Mouse (Mus musculus) retina, adult 2 months (tissue): ENCODE results near the gene Usp4.

Experiments
- DNase-seq: peaks from one replicate; pipeline ENCODE4 v3.0.0-alpha.2; 2012; ENCODE audit warnings: low read depth, low spot score

Gene Usp4

DNA sequence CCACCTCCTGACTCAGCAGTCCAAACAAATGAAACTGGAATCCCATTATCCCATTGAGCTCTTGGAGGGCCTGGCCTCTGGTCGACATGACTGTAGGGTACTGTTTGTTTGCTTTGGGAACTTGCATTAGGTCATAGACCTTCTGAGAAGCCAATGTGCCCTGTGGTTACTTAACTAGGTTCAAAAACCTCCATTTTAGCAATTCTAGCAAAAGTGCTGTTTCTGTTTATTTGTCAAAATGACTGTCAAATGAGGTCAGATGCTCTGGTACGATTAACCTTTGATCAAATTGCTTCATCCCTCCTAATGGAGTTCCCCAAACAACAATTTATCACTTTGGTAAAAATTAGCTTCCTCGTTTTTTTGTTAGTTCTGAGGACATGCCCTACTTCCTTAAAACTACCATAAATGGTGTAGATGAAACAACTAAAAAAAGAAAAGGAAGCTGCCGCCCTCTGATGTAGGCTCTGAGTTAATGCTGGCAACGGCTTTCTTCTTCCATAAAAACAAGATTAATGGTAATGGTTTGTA lies 5.3 kb upstream of the Usp4 start:
- DNase-seq: no peak

- DNase-seq: no peak
Measured at GRCm38 (mm10) chr9:108343331-108343730, 4.3 kb upstream of the Usp4 start.

DNA sequence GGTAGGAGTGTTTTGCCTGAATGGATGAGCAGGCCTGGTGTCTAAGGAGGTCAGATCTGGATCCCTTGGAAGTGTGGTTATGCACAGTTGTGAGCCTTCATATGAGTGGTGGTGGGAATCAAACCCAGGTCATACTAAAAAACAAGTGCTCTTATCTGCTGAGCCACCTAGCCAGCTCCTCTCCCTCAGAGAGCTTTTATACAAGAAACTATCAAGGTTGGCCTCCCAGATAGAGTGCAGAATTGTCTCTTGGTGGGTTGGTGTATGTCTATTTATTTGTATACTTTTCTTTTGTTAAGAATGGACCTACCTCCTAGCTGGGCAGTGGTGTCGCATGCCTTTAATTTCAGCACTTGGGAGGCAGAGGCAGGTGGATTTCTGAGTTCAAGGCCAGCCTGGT lies 3.8 kb upstream of the Usp4 start:
- no peak for DNase-seq

DNA sequence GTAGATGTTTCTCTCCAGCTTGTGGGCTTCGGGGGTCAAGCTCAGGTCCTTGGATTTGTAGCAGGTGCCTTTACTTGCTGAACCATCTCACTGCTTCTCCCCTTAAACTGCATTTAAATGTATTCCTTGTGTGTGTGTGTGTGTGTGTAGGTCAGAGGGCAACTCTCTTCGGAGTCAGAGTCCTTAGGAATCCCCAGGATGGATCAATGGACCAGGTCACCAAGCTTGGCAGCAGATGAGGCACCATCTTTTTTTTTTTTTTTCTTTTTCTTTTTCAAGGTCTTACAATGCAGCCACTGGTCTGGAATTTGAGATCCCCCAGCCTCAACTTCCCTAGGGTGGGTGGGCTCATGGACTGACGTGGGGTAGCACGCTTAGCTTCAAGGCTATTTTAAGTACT lies 3.2 kb upstream of the Usp4 start:
- DNase-seq: no peak

DNA sequence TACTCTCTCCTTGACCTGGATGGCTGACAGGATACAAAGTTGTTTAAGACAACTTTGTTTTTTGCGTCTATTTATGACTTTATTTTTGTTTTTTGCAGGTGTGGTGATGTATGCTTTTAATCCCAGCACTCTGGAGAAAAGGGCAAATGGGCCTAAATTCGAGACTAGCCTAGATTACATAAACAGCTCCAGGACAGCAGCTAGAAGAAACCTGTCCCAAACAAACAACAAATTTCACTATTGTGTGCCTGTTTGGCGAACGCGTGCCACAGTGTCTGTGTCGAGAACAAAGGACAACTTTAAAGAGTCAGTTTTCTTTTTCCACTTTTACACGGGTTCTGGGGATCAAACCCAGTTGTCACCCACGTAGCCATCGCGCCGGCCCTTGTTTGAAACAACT lies 629 bp upstream of the Usp4 start:
- DNase-seq: no peak

- no peak for DNase-seq
Measured at GRCm38 (mm10) chr9:108348290-108348680, 632 bp downstream of the Usp4 start.

GRCm38 (mm10) chr9:108349727-108350126 lies 2.1 kb downstream of the Usp4 start:
- DNase-seq: no peak

GRCm38 (mm10) chr9:108378234-108378633 lies 30.6 kb downstream of the Usp4 start:
- no peak for DNase-seq

GRCm38 (mm10) chr9:108378736-108379135 lies 31.1 kb downstream of the Usp4 start:
- DNase-seq: no peak

DNA sequence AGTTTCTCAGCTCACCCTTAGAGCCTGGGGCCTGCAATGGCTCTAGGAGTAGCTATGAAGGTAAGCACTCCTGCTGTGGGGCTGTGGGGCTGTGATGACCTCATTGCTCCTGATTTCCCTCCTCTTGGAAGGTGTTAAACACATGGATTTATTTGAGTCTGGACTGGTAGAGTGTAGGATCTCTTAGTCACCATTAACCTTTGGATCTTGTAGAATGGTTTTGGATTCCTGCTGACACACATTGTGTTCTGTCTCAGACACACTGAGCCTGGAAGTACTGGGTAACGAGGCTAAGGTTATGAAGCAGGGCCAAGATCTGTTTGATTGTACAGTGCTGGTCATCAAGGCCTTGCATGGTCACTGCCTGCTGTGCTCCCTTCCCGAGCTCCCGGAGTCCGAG lies 31.6 kb downstream of the Usp4 start:
- DNase-seq: no peak

DNA sequence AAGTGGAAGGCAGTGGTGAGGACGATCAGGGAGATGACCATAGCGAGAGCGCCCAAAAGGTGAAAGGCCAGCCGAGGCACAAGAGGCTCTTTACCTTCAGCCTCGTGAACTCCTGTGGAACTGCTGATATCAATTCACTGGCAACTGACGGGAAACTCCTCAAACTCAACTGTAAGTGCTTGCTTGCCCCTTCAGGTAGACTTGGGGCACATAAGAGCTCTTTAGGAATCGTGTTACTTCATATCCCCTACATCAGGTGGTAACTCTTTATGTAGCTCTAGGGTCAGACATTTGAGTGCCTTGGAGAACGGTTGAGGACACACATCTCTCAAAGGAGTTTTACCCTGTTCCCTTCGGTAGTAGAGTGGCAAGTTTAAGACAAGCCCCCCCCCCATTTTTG lies 33.7 kb downstream of the Usp4 start:
- no peak for DNase-seq

- no peak for DNase-seq
Measured at GRCm38 (mm10) chr9:108385006-108385405, 37.4 kb downstream of the Usp4 start.

- DNase-seq: no peak
Measured at GRCm38 (mm10) chr9:108386816-108387215, 39.2 kb downstream of the Usp4 start.

DNA sequence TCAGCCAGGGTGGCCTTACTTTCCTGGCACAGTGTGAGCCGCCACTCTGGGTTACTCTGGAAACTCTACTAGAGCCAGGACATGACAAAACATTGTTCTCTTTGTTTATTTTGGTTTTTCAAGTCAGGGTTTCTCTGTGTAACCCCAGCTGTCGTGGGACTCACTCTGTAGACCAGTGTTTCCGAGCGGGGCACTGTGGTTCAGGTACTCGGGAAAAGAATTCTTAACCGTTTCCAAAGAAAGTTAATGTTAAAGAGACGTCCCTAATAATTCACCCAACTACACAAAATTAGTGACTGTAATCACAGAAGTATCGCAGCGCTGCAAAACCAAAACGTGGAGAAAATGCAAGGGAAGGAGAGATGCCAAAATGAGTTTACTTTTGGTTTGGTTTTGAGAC lies 40.9 kb downstream of the Usp4 start:
- no peak for DNase-seq

GRCm38 (mm10) chr9:108389220-108389619 lies 41.6 kb downstream of the Usp4 start:
- DNase-seq: no peak

DNA sequence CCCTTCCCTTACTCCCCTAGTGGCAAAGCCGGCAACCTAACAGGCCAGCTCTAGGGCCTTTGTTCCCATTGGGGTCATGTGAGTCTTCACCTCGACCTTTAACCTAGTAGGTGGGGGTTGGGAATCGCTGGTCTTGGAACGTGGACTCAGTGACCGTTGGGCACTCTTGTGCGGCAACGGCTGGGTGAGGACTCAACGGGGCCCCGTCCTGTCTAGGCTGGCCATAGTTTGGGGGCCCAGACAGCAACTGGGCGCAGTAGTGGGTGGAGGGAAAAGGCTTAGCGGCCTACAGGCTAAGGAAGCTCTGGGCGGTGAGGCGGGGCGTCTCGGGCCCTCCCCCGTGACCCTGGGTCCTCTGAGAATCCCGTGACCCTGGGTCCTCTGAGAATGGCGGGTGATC lies 45.0 kb downstream of the Usp4 start, which contains the start of gene 1700102P08Rik:
TSS of gene 1700102P08Rik (plus strand) at position 130 of the 400 bp plus-strand sequence.
- DNase-seq: no peak

DNA sequence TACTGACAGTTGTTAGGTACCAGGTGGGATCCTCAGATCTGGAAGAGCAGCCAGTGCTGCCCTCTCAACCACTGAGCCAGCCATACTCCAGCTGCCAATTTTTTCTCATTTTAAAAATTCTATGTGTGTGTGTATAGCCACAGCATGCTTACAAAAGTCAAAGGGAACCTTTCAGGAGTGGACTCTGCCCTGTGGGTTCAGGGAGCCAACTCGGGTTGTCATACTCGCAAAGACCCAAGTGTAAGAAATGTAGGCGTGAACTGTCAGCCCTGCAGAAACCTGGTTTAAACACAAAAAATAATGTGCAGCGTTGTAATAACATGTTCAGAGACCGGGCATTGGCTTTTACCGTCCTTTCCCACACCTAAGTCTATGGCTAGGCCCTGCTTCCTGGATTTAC lies 46.5 kb downstream of the Usp4 start:
- no peak for DNase-seq

GRCm38 (mm10) chr9:108395427-108395826 lies 47.8 kb downstream of the Usp4 start:
- no peak for DNase-seq

DNA sequence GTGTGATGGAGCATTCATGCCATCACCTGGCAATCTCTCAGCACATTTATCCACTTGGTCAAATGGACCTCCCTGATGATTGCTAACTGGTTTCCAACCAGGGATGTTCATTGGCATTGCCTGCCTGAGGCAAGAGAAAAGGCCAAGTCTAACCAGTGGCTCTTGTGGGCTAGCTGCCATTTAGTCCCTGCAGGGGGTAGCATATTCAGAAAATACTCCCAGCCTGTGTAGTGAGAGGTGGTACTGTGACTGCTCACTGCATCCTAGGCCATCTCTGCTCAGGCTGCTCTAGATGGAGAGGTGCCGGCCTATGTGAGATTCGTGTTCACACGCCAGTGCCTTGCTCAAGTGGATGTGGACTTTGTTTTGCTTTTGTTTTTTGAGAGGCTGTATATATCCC lies 50.7 kb downstream of the Usp4 start:
- no peak for DNase-seq

DNA sequence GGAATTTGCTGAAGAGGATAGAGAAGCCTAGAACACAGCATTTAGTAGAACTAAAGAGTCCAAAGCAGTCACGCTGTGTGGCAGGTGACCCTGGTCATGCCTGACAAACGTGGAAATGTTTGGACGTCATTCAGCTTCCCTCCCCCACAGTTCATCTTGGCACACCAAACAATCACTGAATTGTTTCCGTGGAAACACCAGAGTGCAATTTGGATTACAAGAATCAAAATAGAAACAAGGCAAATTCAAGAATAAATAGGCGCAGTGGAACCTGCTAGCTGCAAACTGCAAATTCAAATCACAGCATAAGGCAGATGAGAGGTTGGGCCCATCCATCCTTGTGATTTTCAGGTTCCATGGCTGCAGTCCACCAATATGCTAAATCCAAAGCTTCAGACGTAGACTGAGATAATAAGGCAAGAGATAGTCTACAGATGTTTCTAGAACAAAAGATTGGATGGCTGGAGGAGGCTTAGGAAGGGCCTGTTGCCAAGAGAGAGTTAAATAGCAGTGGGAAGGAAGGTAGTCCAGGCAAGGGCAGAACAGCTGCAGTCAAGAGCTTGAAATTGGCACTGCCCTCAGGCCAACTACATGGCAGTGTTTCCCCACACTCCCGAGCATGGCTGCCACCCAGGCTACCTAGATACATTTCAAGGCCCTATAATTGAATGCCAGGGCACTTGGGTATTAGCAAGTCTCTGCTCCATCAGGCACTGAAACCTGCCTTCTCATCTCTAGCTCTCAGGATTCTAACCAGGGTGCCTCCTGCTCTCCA lies 53.7 kb downstream of the Usp4 start:
- no peak for DNase-seq

GRCm38 (mm10) chr9:108403081-108403480 lies 55.4 kb downstream of the Usp4 start:
- DNase-seq: no peak

DNA sequence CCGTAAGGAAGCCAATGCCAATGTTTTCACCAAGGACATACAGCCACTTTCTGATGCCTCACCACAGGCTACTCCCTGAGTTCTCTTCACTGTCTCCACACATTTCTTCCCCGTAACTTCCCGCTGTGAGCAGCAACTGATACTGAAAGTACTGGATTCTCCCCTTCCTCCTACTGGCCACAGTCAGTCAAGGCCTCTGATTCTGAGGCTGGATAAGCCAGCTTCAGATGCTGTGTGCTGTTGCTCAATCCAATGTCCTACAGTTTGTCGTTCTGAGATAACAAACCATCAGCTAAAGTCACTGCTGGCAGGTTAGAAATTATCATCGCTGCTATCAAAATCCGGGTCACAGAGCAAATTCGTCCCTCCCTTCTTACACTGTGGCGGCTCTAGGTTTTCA lies 56.8 kb downstream of the Usp4 start:
- DNase-seq: no peak

DNA sequence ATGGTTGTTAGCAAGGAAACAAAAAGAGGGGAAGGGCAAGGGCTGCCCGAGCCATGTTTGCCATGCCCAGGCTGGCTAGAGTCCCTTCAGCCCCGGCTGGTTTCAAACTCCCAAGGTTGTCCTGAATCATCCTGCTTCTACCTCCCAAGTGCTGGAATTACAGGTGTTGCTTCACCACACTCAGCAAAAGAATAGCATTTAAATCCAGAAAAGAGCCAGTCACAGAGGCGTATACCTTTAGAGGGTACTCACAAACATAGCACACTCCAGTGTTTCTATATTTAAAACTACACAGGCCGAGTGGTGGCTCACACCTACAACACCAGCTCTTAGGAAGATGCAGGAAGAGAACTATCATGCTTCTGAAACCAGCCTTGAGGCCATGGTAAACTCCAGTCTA lies 61.9 kb downstream of the Usp4 start:
- DNase-seq: no peak
